Mouse (Mus musculus) activated CD4-positive, CD25-positive, alpha-beta regulatory T cell, adult 9 weeks (primary cell): Measurements from ENCODE around the gene Crebzf. TPM values are rescaled to one million over a fixed set of nuclear protein-coding genes. Genes with fewer than 3 reads are reported as not detected.

Source experiments
- polyA plus RNA-seq: library from polyadenylated mRNA; unstranded; fragments of 100-300 nt; shearing (Covaris generic); gene quantifications from one replicate; pipeline ENCODE4 v1.2.1, GENCODE M21; 2017

The Crebzf gene
- polyA plus RNA-seq = 12.2 TPM

DNA sequence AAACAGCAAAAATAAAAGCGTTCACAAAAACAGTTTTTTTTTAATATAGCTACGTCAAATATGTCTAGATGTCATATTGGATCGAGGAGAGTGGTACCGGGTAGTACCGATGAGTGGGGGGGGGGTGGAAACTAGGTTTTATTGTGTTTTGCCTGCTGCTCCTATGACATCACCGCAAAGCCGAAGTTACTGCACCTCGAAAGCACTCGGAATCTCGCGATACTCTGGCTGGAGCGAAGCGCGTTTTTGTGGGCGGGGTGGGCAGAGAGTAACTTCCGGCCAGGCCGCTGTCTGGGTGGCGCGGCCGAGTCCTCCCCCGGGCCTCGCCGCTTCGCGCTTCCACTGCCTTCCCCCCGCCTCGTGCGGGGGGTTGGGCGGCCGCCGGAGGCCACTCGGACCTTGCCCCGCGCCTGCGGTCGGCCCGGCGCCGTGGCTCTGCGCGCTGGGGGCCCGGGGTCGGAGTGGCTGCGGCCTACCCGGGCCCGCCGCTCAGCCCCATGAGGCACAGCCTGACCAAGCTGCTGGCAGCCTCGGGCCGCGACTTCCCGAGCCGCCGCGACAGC lies at the start of gene Crebzf:
TSS of gene Crebzf (plus strand) at position 212 of the 563 bp plus-strand sequence.

DNA sequence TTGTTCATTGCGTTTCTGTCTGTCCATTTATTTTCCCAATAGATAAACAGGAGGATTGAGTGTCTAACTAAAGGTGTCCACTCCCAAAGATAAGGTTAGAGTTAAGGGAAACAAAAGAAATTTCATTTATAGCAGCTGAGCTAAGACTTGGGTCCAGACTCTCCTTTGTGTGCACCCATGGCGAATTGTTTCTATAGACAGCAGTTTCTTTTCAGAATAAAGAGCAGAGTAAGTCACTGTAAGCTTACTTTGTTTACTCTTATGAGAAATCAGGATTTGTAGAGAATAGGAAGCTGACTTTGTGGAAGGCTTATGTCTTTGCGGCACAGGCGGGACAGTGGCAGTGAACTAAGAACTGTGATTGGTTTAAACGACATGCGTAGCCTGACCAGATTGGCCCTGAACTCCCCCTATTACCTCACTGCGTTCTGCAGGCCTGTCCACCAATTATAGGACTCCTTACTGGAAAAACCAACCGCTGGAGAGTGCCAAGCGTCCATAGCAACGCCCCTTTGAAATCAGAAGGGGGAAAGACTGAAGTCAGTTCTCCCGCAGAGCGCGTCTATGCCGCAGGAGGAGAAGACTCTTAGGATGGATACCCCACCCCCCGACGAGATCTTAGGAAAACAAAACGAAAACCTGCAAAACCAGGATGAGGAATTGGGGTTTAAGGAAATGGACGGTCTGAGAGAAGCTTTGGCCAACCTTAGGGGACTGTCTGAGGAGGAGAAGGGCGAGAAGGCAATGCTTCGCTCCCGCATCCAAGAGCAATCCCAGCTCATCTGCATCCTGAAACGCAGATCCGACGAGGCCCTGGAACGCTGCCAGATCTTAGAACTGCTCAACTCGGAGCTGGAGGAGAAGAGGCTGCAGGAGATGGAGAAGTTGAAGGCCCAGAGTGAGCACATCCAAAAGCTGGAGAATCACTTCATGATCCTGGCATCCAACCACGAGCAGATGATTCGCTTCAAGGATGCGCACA lies 16.2 kb upstream of the Crebzf start, which contains the start of gene Ccdc89:
TSS of gene Ccdc89 (plus strand) at position 558 of the 982 bp plus-strand sequence.

GRCm38 (mm10) chr7:90456845-90457468 lies 14.4 kb downstream of the Crebzf start, which contains the start of gene Tmem126a:
TSS of gene Tmem126a (minus strand) at chr7:90457229.

GRCm38 (mm10) chr7:90475793-90476312 lies 33.3 kb downstream of the Crebzf start, which contains the start of gene Tmem126b:
TSS of gene Tmem126b (minus strand) at chr7:90476001.

DNA sequence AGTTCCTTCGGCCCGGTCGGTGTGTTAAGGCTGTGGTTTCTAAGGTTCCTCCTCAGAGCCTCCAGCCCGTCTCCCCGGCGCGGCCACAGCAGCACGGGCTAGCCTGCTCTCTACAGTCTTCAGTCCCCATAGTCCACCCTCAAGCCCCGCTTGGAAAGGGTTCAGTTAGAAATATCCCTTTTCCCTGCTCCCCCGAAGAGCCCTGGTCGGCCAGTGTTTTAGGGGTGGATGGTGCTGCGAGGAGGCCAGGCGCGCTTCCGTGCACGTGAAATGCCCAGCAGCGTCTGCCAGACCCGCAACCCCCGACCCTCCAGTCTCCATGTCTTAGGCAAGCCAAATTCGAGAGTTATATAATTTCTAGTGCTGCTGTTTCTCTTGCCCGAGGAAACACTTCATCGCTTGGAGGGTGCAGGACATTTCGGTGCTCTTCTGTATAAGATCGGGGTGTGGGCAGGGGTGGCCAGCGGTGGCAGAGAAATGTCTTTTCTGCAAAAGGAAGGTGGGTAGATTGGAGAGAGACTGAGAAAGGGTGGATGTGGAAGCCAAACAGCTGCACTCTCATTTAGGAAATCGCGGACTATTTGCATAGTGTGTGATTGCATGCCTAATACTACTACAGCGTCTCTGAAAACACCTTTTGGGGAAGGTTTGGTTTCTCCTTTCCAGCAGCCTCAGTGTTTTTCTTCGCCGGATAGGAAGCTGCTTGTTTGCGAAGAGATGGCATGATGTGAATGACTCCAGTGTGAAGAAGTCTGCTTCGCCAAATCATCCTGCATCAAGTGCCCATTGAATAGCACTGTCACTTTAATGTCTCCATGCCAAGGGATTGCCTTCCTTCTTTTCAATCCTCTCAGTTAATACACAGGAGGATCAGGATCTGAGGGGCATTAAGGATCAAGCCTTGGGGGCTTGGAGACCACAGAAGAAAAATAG lies 34.0 kb downstream of the Crebzf start, which contains the start of gene Dlg2:
TSS of gene Dlg2 (plus strand) at position 360 of the 933 bp plus-strand sequence.

Other genes with a start within 250 kb of the Crebzf start
- not detected for gene Ccdc83, start 177.0 kb upstream of the Crebzf start, polyA plus RNA-seq
- 79.0 TPM for gene Sytl2, start 140.5 kb upstream of the Crebzf start, polyA plus RNA-seq
- gene Ccdc89, start 16.2 kb upstream of the Crebzf start, polyA plus RNA-seq = not detected
- gene Tmem126a, start 14.5 kb downstream of the Crebzf start, polyA plus RNA-seq = 97.5 TPM
- 42.2 TPM for gene Tmem126b, start 33.3 kb downstream of the Crebzf start, polyA plus RNA-seq
- 0.22 TPM for gene Dlg2, start 33.9 kb downstream of the Crebzf start, polyA plus RNA-seq